Mouse (Mus musculus): ENCODE measurements at regions not wholly inside any gene's neighbourhood (a gene's known extent, or its start where the extent isn't known, plus 50 kb on each side); places are given as distances from the start of the nearest gene placed in this dataset.

DNA sequence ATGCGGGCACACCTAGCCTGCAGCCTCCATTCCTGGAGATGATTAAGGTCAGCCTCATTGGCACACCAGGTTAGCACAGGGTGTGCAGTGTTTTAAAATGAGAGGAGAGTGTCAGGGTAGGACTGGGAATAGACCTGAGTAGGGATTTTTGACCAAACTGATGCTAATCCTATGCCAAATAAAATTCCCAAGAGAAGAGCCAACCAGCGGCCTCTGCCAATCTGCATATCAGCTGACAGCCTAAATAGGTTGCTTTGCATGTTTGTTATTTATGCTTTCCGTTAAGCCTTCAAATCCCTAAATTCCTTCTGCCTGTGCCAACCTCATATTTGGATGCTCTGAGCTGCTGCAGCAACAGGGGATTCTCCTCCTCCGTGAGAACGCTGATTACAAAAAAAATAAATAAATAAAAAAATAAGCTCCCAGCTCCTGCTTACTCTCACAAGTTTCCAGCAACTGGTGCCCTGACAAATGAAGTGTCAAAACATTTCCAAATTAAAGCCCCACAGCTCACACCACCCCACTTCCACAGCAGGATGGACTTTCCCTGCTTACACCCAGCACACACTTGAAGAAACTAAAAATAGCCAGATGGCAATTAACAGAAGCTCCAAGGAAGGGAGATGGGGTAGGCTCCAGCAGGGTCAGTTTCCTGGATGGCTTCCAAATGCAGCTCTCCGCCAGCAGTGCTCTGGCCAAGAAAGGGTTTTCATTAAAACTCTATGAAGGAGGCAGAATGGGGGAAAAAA is 151.9 kb upstream of the Pum3 start:
- no peak for TF ChIP-seq MAFK (IDR thresholded peaks at IDR 0.05; ENCODE audit: insufficient read depth, low read depth, low read length)
- no peak for TF ChIP-seq ZNF384 (IDR thresholded peaks at IDR 0.05; ENCODE audit: low read depth, low read length)
- TF ChIP-seq CHD2 (IDR thresholded peaks at IDR 0.05; ENCODE audit: low read depth, low read length), result no peak
- no peak for TF ChIP-seq HCFC1 (IDR thresholded peaks at IDR 0.05; ENCODE audit: borderline replicate concordance, insufficient read depth, low read length)
